Mouse (Mus musculus): ENCODE measurements around the gene Lcn10. TPM values are rescaled to one million over a fixed set of nuclear protein-coding genes. Genes with fewer than 3 reads are reported as not detected.

Lcn10 gene
- not detected in 2 replicates for polyA plus RNA-seq (2015; fragmentation: Nextera tagmentation; extraction: Ambion mirVana)

DNA sequence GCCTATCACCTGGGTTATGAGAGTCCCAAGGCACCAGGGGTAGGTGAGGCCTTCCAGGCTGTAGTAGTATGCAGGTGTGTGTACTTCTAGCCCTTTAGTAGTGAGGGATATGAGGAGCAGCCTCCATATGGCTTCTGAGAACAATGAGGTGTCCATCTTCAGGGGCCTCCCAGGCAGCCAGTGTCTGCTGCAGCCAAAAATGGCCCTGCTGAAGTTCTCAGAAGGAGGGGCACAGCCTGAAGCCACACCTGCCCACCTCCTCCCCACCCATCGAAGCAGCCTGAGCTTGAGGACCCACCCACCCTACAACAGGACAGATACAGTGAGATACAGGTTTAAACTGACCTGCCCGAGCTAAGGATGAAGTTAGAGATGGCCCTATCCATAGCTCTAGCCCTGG is at the start of gene Lcn10:
Lcn10 (plus strand) TSS at position 301 of the 400 bp plus-strand sequence.
- no peak for DNase-seq
- Histone ChIP-seq H3K4me2 (no peak within 1 kb of the TSS), H3K4me3 (replicated peaks) (no peak within 1 kb of the TSS), H3K27me3 (no peaks in the 10 kb centered on the region), H3K36me3 (no peaks in the 10 kb centered on the region), H3K9ac (no peak within 1 kb of the TSS), H3K9me3 (replicated peaks) (no peaks in the 10 kb centered on the region), H3K27ac (no peak within 1 kb of the TSS), H3K4me1 (replicated peaks) (no peaks in the 10 kb centered on the region)
- 42% methylated on average over 2 of the region's 2 CpGs for WGBS (ENCODE audit: insufficient replicate concordance)
- no peak for ATAC-seq (ENCODE audit: low read depth)

DNA sequence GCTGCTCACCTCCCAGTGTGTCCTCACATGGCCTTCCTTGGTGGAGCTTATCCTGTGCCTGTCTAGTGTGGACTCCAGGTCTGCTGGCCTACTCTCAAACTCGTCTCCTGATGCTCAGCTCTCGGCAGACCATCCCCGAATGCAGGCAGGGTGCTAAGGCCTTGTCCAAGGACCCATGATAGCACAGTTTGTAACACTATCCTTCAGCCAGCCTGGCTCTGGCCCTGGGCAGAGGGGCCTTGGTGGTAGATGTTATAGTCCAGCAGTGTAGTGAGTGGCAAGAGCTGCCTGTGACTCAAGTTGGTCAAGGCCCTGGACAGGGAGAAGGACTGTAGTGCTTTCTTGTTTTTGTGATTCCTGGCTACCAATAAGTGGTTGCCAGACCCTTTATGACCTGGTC is 48.9 kb upstream of the Lcn10 start:
- ATAC-seq (ENCODE audit: low read depth) (no peak), DNase-seq (no peak)
- H3K27ac ChIP-seq = no peak overlapping the region
- no peak overlapping the region for H3K4me2 ChIP-seq
- H3K9me3 ChIP-seq (replicated peaks) = no peaks in the 10 kb centered on the region
- no peak overlapping the region for H3K9ac ChIP-seq
- H3K4me3 ChIP-seq (replicated peaks) = no peak overlapping the region
- no peaks in the 10 kb centered on the region for H3K27me3 ChIP-seq
- 52% methylated on average over 3 of the region's 3 CpGs for WGBS (ENCODE audit: insufficient replicate concordance)
- no peaks in the 10 kb centered on the region for H3K4me1 ChIP-seq (replicated peaks)
- H3K36me3 ChIP-seq = no peaks in the 10 kb centered on the region

DNA sequence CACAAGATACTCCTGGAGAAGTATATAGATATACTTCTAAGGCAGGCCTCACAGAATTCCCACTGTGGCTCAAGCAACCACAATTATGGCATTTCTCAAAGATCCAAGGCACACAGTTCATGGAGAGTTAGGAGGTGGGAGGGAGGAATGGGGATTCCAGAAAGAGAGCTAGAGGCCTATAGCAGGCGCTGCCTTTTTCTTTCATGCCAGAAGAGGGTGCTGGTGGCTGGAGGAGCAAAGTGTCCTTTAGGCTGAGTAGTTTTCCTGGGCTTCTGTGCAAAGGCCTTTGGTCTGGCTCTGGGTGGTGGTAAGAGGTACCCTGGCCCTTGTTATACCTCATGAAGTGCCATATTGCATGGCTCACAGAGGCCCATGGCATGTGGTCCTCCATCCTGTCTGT is 48.5 kb upstream of the Lcn10 start:
- 50% methylated on average over 1 of the region's 1 CpGs for WGBS (ENCODE audit: insufficient replicate concordance)
- H3K27ac ChIP-seq = no peak overlapping the region
- H3K36me3 ChIP-seq = no peaks in the 10 kb centered on the region
- H3K4me2 ChIP-seq = no peak overlapping the region
- no peak overlapping the region for H3K4me3 ChIP-seq (replicated peaks)
- no peaks in the 10 kb centered on the region for H3K27me3 ChIP-seq
- no peaks in the 10 kb centered on the region for H3K9me3 ChIP-seq (replicated peaks)
- no peak for ATAC-seq (ENCODE audit: low read depth)
- H3K9ac ChIP-seq = no peak overlapping the region
- no peak for DNase-seq
- no peaks in the 10 kb centered on the region for H3K4me1 ChIP-seq (replicated peaks)

DNA sequence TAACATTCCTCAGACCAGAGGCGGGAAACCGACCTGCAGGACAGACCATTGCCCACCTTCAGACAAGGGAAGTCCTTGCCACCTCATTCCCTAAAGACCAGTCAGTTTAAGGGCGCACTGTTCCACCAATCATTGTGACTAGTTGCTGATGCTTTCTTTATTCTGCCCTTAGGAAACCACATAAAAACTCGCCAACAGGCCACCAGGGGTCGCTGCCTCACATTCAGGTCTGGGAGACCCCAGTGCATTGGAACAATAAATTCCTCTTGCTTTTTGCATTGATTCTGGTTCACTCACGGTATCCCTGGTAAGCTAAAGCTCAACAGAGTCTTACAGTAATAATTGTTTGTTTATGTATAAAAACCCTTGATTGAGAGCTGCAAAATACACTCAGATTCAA is 42.6 kb upstream of the Lcn10 start:
- H3K27ac ChIP-seq = no peak overlapping the region
- DNase-seq (no peak), ATAC-seq (ENCODE audit: low read depth) (no peak)
- H3K4me2 ChIP-seq = no peak overlapping the region
- no peaks in the 10 kb centered on the region for H3K4me1 ChIP-seq (replicated peaks)
- no peaks in the 10 kb centered on the region for H3K9me3 ChIP-seq (replicated peaks)
- H3K27me3 ChIP-seq = no peaks in the 10 kb centered on the region
- H3K4me3 ChIP-seq (replicated peaks) = no peak overlapping the region
- H3K36me3 ChIP-seq = no peaks in the 10 kb centered on the region
- WGBS (ENCODE audit: insufficient replicate concordance) = 10% methylated on average over 6 of the region's 6 CpGs
- no peak overlapping the region for H3K9ac ChIP-seq

DNA sequence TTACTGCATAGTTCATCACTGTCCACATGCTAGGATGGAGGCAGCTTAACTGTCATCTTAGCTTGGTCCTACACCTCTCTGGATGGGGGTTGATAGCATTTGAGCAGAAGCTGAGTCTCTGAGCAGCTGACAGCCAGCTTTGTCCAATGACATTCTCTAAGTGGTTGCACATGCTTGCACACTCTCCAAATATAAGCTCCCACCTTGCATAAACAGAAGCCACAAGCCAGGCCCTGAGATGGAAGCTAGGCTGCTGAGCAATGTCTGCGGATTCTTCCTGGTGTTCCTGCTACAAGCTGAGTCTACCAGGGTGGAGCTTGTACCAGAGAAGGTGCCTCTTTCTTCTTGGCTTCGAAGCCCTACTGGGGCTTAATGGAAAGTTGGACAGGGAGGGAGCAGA is 29.6 kb upstream of the Lcn10 start, which contains the start of gene Lcn8:
Lcn8 (plus strand) TSS at position 219 of the 400 bp plus-strand sequence.
- WGBS (ENCODE audit: insufficient replicate concordance) = 29% methylated on average over 2 of the region's 2 CpGs
- H3K4me3 ChIP-seq (replicated peaks) = no peak within 1 kb of the TSS
- no peak for ATAC-seq (ENCODE audit: low read depth)

DNA sequence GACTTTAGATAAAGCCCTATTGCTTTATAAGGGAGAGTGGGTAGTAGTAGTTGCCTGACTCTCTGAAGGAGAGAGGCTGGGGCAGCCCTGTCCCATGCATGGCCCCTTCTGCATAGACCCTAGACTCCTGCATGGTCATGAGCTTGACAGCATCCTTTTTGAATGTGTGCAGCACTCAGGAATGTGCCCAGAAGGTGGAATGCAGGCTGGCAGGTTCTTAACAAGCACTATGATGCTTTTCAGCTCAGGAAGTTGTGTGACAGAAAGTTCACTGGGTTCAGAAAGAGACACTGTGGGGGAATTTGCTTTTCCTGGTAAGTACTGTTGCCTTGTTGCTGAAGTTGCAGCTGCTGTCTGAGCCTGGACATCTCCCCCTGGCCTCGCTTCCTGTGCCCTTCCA is 28.0 kb upstream of the Lcn10 start:
- Histone ChIP-seq H3K9ac (no peak overlapping the region), H3K27me3 (no peaks in the 10 kb centered on the region), H3K4me3 (replicated peaks) (no peak overlapping the region), H3K4me1 (replicated peaks) (no peaks in the 10 kb centered on the region), H3K9me3 (replicated peaks) (no peaks in the 10 kb centered on the region), H3K4me2 (no peak overlapping the region), H3K36me3 (no peaks in the 10 kb centered on the region), H3K27ac (no peak overlapping the region)
- DNase-seq = no peak
- 24% methylated on average over 1 of the region's 1 CpGs for WGBS (ENCODE audit: insufficient replicate concordance)
- no peak for ATAC-seq (ENCODE audit: low read depth)

More for the DNA sequence above, 29.6 kb upstream of the Lcn10 start, which contains the start of gene Lcn8:
- Histone ChIP-seq H3K9me3 (replicated peaks) (no peaks in the 10 kb centered on the region), H3K4me2 (no peak within 1 kb of the TSS), H3K9ac (no peak within 1 kb of the TSS), H3K27ac (no peak within 1 kb of the TSS), H3K36me3 (no peaks in the 10 kb centered on the region), H3K4me1 (replicated peaks) (no peaks in the 10 kb centered on the region), H3K27me3 (no peaks in the 10 kb centered on the region)
- DNase-seq = no peak

DNA sequence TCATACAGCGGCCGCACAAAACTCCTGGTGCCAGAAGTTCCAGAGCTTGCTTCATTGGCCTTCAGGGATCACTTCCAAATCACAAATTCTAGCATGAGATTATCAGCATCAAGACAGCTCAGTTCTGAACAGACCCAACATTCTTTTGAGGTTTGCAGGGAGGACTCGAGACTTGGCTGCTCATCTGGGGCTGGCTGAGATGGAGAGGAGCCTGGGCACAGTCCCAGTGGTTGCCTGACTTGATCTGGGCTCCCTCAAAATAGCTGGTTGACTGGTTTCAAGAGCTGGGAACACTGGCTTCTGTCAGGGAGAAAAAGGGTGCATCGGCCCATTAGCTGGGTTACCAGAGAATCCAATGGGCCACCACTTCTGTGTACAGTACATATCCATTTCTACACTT is 25.8 kb upstream of the Lcn10 start:
- Histone ChIP-seq H3K27ac (no peak overlapping the region), H3K9ac (no peak overlapping the region), H3K4me1 (replicated peaks) (no peaks in the 10 kb centered on the region), H3K9me3 (replicated peaks) (no peaks in the 10 kb centered on the region), H3K36me3 (no peaks in the 10 kb centered on the region), H3K27me3 (no peaks in the 10 kb centered on the region), H3K4me2 (no peak overlapping the region), H3K4me3 (replicated peaks) (no peak overlapping the region)
- ATAC-seq (ENCODE audit: low read depth) = no peak
- WGBS (ENCODE audit: insufficient replicate concordance) = 64% methylated on average over 4 of the region's 4 CpGs
- DNase-seq = no peak

DNA sequence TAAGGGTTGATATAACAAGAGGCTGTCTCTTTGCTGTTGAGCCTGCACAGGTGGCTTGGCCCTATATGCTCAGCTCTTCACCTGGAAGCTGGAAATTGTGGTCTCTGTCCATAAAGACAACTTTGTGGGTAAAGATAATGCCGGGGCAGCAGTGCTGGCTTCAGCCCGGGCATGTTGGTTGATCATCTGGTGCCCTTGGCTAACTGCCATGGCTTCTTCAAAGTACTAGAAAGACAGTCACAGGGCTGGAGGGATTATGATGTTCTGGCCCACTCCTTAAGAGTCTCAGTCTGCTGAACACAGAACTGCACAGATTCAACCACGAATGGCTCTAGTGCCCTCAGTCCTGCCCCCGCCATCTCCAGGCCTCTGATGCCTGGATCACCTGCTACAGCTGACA is 25.3 kb upstream of the Lcn10 start:
- Histone ChIP-seq H3K4me2 (no peak overlapping the region), H3K27me3 (no peaks in the 10 kb centered on the region), H3K9ac (no peak overlapping the region), H3K9me3 (replicated peaks) (no peaks in the 10 kb centered on the region), H3K36me3 (no peaks in the 10 kb centered on the region), H3K4me3 (replicated peaks) (no peak overlapping the region), H3K4me1 (replicated peaks) (no peaks in the 10 kb centered on the region), H3K27ac (no peak overlapping the region)
- no peak for ATAC-seq (ENCODE audit: low read depth)
- no peak for DNase-seq
- 63% methylated on average over 4 of the region's 4 CpGs for WGBS (ENCODE audit: insufficient replicate concordance)

DNA sequence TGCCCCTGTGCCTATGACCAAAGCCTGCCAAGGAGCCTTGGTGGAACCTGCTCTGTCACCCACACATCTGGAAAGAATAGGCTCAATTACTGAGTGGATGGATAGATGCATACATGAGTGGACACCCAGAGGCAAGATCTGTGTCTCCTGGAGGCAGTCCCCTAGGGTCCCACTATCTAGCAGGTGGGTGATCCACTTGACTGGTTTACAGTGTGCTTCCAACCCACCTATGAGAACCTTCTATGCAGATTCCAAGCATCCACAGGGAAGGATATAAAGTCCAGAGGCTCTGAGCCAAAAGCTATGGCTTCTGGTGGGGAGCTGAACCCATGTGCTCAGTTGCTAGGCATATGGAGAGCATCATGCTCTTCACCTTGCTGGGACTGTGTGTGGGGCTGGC is 24.9 kb upstream of the Lcn10 start, which contains the start of gene Lcn5:
Lcn5 (plus strand) TSS at position 301 of the 400 bp plus-strand sequence.
- H3K9me3 ChIP-seq (replicated peaks) = no peaks in the 10 kb centered on the region
- no peak within 1 kb of the TSS for H3K27ac ChIP-seq
- H3K36me3 ChIP-seq = no peaks in the 10 kb centered on the region
- ATAC-seq (ENCODE audit: low read depth) (no peak), DNase-seq (no peak)
- H3K4me2 ChIP-seq = no peak within 1 kb of the TSS
- H3K4me1 ChIP-seq (replicated peaks) = no peaks in the 10 kb centered on the region
- H3K27me3 ChIP-seq = no peaks in the 10 kb centered on the region
- H3K9ac ChIP-seq = no peak within 1 kb of the TSS
- no peak within 1 kb of the TSS for H3K4me3 ChIP-seq (replicated peaks)

DNA sequence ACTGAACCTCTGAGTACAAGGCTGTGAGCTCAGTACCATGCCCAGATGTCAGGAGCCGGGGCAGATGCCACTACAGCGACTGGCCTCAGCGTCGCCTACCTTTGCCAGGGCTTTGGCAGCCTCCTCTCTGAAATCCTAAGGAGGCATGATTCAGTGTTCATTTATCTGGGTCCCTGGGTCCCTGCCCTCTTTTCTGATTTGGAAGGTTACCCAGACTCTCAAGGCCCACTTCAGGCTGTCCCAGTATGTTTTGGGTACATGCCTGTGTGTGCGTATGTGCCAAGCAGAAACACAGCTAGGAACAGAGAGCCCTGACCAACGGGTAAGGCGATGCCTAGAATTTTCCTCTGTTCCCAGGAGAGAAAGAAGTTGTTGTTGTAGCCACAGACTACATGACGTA is 22.2 kb upstream of the Lcn10 start:
- H3K27me3 ChIP-seq = no peaks in the 10 kb centered on the region; the same call in 1 of the 2 replicates
- WGBS (ENCODE audit: insufficient replicate concordance) = 75% methylated on average over 8 of the region's 8 CpGs
- H3K27ac ChIP-seq = no peak overlapping the region
- no peak overlapping the region for H3K4me2 ChIP-seq
- H3K9me3 ChIP-seq (replicated peaks) = no peaks in the 10 kb centered on the region
- no peak for ATAC-seq (ENCODE audit: low read depth)
- H3K4me1 ChIP-seq (replicated peaks) = no peaks in the 10 kb centered on the region
- no peak overlapping the region for H3K9ac ChIP-seq
- H3K4me3 ChIP-seq (replicated peaks) = no peak overlapping the region
- no peaks in the 10 kb centered on the region for H3K36me3 ChIP-seq
- DNase-seq = no peak

DNA sequence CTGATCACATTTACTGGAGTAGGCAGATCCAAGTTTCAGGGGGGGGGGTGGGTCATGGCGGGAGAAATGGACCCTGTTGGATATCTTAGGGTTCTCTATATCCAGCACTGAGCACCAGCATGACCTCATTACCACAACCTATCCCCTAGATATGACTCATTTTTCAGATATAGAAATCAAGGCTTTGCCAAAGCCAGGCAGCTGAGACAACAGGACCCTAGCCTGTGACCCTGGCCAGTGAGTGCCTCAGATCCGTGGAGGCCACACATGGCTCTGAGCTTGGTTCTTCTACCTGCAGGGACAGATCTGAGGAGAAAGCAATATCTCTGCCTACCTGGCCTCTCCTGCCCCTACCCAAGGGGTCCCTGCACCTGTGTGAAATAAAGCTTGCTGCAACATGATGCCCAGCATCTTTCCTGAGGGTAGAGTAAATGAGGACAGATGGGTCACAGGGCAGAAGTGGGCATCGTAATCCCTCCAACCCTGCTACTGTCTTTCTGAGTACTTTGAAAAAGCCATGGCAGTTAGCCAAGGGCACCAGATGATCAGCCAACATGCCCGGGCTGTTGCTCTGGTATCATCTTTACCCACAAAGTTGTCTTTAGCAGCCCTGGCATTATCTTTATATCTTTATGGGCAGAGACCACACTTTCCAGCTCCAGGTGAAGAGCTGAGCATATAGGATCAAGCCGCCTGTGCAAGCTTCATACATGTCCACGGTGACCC is 21.1 kb upstream of the Lcn10 start:
- Histone ChIP-seq H3K4me1 (replicated peaks) (no peaks in the 10 kb centered on the region), H3K27me3 (no peaks in the 10 kb centered on the region; the same call in 1 of the 2 replicates), H3K9ac (no peak overlapping the region), H3K27ac (no peak overlapping the region), H3K9me3 (replicated peaks) (no peaks in the 10 kb centered on the region), H3K4me3 (replicated peaks) (no peak overlapping the region), H3K4me2 (no peak overlapping the region), H3K36me3 (no peaks in the 10 kb centered on the region)
- ATAC-seq (ENCODE audit: low read depth) (no peak), DNase-seq (no peak)
- 63% methylated on average over 6 of the region's 6 CpGs for WGBS (ENCODE audit: insufficient replicate concordance)

DNA sequence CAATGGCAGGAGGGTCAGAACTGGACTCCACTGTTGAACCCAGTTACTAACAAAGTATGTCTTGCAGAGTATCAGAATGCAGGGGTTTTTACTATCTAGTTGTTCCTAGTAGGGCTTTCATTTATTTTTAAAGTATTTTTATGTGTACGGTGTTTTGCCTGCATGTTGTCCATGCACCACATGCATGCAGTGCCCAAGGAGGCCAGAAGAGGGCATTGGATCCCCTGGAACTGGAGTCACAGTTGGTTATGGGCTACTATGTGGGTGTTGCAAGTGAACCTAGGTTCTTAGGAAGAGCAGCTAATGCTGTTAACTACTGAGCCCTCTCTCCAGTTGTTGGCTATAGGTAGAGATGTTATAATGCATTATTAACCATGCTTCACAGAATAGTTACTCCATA is 19.0 kb upstream of the Lcn10 start:
- Histone ChIP-seq H3K9me3 (replicated peaks) (no peaks in the 10 kb centered on the region), H3K9ac (no peak overlapping the region), H3K27ac (no peak overlapping the region), H3K4me2 (no peak overlapping the region), H3K36me3 (no peaks in the 10 kb centered on the region), H3K4me3 (replicated peaks) (no peak overlapping the region), H3K4me1 (replicated peaks) (no peaks in the 10 kb centered on the region), H3K27me3 (no peaks in the 10 kb centered on the region; the same call in 1 of the 2 replicates)
- ATAC-seq (ENCODE audit: low read depth) (no peak), DNase-seq (peak; percentile 22)
- 55% methylated on average over 1 of the region's 1 CpGs for WGBS (ENCODE audit: insufficient replicate concordance)
